Mouse (Mus musculus) WW6 (cell line): Measurements from ENCODE around the gene Hist4h4.

Experiments used
- DNase-seq: peaks from one replicate; pipeline ENCODE4 v3.0.0-alpha.2; 2013; ENCODE audit warnings: low read depth, low spot score

The Hist4h4 gene

DNA sequence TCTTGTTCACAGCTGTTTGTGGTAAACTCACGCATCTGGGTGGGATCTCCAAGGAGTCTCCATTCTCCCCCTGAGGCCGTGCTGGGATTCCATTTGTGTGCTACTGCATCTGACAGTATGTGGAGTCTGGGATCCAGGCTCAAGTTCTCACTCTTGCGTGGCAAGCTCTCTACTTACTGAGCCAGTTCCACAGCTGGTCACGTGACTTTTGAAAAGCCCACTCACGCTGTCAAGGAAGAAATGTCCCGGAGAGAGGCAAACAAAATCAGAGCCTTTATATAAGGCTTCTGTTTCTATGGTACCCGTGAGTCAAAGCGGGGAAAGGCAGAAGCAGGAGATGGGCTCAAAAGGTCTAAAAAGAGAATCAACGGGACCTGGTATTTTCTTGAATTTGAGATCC lies 21.5 kb downstream of the Hist4h4 start:
- no peak for DNase-seq

DNA sequence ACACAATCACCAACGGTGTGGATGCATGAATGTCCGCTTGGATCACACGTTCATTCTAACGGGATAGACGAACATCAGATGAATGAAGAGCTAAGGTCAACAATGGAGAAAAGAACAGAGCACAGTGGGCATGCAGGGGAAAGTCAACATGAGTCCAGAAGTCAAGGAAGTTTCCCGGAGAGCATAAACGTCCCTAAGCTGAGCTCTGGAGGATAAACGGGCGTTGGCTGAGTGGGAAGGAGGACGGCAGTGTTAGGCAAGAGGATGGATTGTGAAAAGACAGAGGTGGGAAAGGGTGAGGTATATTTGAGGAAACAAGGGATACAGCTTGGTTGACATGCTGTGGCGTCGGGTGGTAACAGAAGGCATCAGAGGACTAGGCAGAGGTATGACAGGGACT lies 22.1 kb downstream of the Hist4h4 start:
- no peak for DNase-seq

DNA sequence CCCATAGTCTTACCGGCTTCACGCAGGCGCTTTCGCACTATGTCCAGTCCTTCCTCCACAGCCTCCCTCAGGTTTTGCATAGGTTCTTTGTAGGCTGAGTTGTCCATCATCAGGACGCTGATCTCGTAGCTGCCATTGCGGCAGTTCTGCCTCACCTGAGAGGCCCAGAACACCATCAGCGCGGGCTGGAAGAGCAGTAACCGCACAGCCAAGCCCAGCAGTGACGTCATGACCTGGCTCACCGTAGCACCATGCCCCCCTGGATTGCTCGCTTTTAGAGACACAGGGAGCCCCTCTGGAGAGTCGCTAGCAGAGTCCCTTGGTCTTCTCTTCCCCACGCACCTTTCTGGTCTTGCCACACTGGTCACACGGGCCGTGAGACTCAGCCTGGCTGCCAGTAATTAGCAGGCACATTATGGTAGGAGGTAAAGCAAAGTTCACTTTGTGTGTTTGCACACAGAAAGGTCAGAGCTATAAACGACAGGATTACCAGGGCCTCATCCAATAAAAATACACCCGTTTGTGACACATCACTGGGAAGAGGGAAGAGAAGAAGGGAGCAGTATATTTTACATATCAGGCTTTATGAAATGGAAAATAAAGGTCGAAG lies 22.7 kb downstream of the Hist4h4 start, which contains the start of gene Gucy2c:
Gucy2c (minus strand) TSS at position 389 of the 610 bp plus-strand sequence.
- no peak for DNase-seq

DNA sequence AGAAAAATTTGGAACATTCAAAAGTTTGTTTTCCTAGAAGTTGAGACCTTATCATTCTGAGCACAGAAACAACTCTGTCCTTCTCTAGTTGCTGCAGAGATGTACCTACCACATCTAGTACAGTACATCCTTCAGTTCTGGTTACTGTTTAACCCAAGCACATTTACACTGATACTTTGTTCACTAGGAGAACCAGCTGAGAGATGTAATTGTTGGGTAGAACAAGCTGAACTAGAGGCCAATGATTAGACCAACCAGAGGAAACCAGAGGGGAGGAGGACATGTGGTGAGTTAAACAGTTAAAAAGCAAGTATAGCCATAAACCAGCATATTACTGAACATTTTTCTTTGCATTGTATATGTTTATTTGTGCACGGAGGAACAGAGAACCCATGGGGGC lies 27.8 kb downstream of the Hist4h4 start:
- no peak for DNase-seq

DNA sequence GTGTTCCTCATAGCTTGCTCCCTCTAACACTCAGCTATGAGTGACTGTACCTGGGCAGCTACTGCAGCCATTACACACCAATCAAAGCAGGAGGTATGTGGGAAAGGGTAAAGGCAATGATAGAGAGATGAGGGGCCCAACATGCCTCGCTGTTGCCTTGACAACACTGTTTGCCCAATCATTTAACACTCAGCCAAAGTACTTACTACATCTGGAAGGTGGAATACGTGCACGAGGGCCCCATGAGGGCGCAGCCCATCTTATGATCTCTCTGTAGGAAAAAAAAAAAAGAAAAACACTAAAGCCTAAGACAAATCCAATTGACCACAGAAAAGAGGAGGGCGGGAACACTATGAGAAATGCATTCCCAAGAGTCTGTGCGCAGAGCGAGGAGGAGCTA lies 34.4 kb downstream of the Hist4h4 start:
- no peak for DNase-seq

DNA sequence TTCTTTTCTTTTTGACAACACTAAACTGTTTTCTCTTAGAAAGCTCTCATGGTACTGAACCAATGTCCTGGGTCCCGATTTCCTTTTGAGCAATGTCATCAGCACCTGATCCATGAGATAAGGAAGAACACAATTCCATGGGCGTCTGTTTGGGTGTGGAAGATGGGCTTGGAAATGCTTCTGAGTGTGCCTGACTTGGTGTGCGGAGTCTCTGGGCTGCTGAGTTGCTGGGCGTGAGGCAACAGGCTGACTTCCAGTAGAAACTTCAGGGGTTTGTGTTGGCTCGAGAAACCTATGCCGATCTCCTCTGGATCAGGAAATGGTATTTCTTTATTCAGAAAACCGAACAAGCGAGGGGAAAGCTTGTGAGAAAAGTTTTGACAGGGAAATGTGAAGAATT lies 35.1 kb downstream of the Hist4h4 start:
- no peak for DNase-seq

DNA sequence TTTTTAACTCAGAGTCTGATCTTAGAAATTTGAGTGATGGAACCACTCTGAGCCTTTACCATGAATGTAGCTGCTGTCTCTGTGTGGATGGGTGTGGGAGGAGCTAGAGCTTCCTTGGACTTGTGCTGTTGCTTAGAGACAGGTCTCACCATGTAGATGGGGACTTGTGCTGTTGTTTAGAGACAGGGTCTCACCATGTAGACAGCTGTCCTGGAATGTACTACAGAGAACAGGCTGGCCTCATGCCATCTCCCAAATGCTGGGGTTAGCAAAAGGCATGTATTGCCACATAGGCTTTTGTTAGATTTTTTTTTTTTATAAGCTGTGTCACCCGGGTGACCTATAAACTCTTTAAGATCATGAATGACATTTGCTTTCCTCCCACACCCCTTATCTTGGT lies 40.3 kb downstream of the Hist4h4 start:
- DNase-seq: no peak
